Mouse (Mus musculus) heart, adult 11 months (tissue): Measurements from ENCODE around the gene Tsr1.

ENCODE experiments used
- DNase-seq: peaks from one replicate; pipeline ENCODE4 v3.0.0; 2022

The Tsr1 gene

DNA sequence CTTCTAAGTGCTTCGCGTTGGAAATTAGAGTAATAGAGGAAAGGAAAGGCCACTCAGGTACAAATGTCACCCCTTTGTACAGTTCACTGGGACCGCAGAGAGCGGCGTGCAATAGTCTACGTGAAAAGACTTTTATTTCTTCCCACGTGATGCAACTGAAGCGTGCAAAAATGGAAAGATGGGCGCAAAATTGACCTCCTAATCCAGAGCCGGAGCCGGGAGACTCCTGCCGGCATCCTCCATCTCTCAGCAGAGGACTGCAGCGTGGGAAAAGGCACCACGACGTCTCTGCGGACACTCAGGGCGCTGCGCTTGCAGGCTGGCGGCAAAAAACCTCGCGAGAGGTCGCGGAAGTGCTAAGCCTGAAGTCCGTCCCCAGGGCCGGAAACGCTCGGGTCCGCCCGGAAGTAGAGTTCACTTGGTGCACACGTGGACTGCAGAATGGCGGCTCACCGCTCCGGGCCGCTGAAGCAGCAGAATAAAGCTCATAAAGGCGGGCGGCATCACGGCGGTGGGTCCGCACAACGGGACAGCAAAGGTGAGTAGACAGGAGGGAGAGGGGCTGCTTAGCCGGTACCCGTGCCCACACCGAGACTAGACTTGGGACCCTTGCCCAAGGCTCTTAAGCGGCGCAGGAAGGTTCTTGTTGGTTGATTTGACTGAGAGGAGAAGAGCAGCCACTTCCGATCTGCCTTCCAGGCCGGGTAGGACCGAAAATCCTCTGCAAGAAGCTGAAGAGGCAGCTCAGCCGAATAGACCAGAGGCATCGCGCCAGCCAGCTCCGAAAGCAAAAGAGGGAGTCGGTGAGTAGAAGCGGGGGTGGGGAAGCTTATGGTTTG, at the start of gene Tsr1:
Gene Tsr1 (plus strand): TSS at position 394 of the 839 bp plus-strand sequence.
- DNase-seq = peak; percentile 99

- no peak for DNase-seq
These were observed 46.7 kb upstream of the Tsr1 start for GRCm38 (mm10) chr11:74850998-74851661.

GRCm38 (mm10) chr11:74857756-74858155, 40.1 kb upstream of the Tsr1 start:
- DNase-seq = peak; percentile 88

DNA sequence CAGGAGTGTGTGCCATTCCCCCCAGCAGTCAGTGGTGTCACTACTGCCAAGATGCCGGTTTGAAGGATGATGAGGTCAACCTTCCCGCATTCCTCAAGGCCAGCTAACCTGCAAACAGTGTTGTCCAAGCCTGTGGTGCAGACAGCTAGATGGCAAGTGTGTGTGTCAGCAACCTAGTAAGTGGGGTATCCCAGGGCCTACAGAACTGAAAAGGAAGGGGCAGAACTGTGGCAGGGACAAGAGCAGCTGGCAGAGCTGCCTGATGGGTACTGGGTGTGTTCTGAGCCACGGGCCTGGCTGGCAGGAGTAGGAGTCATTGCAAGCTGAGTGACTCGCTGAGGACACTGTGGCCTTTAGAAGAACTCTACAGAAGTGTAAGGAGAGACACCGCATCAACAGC, 35.7 kb upstream of the Tsr1 start:
- peak; percentile 91 for DNase-seq

GRCm38 (mm10) chr11:74863471-74863870, 34.4 kb upstream of the Tsr1 start:
- DNase-seq = peak; percentile 91

- peak; percentile 87 for DNase-seq
These were observed 33.5 kb upstream of the Tsr1 start for GRCm38 (mm10) chr11:74864421-74864820.

DNA sequence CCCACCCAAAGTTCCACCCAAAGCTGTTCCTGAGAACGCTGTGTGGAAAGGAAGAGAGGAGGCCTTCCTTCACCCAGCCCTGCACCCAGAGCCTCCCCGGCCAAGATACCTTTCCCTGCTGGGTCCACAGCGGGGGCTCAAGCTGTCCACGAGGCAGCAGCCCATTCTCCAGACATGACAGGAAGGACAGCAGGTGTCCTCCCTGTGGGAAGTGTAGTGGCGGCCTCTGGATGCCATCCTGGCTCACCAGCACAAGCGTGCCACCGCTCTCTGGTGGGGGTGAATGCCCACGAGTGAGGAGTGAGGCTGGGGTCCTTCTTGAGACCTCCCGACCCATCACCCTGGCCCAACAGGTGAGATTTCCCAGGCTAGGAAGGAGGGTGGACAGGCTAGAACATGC, 32.6 kb upstream of the Tsr1 start:
- peak; percentile 89 for DNase-seq

- peak; percentile 99 for DNase-seq
These were observed 31.2 kb upstream of the Tsr1 start for GRCm38 (mm10) chr11:74866640-74867039.

DNA sequence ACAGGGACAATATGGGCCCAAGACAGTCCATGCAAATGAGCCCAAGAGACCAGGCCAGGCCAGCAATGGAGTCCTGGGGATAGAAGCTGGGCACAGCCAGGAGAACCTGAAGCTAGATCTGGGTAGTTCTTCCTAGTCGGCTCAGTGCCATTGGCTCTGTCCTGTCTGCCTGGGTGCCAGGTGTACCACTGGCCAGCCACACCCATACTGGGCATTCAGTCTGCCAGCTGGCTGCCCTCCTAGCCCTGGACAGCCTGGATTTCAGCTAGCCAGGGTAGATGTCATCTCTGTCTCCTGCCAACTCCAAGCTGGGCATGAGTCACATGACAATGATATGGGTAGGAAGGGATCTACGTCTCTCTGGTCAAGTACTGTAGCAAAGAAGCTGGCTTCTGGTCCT, 30.7 kb upstream of the Tsr1 start:
- DNase-seq = peak; percentile 99

DNA sequence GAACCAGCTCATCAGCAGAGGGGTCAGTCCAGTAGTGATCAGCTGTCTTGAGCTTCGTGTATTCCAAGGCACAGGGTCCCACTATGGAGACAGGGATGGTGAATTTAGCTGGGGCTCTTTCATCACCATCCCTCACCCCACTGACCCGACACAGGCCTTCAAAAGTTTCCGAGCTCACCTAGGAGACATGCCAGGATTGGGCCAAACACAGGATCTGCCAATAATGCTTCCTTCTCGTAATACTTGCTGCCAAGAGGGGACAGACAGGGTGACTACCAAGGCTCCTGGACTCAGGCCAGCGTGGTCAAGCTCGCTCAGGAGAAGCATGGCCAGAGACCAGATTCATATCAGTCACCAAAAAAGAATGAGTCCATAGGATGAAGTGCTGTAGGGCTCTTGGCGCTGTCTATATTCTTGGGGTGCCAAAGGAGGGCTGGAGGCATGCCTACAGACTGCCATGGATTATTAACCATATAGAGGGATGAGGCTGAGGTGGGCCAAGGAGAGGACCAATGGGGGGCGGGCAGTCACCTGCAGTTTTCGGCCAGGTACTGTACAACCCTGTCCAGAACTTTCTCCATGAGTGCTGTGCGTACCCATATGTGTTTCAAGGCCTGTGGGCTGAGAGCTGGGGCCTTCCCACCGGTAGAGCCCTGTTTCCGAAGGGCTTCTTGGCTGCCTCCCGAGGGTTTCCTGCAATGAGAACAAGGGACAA, 29.7 kb upstream of the Tsr1 start:
- DNase-seq = peak; percentile 91

DNA sequence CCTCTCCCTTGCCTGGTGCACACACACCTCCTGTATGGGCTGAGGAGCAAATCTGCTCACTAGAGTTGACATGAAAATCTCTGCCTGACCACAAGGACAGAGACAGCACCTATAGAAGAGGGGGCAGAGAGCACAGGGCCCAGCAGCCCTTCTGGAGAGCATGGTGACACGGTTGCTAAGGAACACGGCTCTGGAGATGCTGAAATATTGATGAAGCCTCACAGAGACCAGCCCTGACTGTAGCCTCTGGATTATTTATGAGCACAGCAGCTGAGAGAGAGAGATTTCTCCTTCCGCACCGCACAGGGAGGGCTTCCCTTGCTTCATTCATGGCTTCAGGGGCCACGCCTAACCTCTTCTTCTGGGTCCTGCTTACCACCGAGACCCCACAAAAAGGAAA, 28.3 kb upstream of the Tsr1 start:
- DNase-seq = no peak

GRCm38 (mm10) chr11:74870544-74870943, 27.3 kb upstream of the Tsr1 start:
- DNase-seq = no peak

DNA sequence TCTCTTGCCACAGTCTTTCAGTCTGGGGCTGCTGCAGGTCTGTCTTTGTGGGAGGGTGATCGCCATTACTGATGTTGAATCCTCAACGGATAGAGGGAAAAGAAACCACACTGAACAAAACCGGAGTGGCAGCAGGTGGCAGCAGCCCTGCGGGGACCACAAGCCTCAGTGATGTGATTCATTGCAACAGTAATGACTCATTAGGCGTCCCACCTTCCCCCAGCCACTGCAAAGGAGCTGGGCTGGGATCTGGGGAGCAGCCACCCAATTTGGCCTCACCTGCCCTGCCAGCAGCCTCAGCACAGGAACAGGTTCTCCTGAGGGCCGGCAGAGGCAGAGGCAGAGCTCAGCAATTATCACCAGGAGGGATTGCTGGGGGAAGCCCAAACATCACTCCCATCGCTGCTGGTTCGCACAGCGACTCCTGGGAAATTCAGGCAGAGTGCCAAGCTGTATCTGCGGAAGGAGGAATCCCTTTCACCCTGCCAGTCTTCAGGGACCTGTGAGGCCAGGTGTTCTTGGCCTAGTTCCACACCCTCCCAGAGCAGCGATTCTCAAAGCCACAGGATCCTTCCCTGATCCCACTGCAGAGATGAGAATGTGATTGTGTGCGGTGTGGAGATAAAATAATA, 26.8 kb upstream of the Tsr1 start:
- DNase-seq = no peak

DNA sequence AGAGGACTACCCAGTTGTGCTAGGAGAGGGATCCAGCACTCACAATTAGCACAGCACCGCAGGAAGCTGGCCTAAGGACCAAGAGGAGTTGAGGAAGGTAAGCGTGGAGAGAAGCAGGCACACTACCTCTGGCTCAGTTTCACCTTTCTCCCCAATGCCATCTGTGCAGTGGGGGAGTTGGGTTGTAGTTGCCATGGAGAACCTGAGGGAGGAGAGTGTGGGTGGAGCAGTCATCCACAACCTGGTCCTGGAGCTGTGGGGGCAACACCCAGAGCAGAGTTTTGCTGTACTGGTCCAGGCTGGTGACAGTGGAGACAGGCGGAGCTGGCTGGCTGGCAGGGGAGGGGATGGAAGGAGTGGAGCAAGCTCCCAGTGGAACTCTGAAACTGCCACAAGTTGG, 23.2 kb upstream of the Tsr1 start:
- DNase-seq = no peak

DNA sequence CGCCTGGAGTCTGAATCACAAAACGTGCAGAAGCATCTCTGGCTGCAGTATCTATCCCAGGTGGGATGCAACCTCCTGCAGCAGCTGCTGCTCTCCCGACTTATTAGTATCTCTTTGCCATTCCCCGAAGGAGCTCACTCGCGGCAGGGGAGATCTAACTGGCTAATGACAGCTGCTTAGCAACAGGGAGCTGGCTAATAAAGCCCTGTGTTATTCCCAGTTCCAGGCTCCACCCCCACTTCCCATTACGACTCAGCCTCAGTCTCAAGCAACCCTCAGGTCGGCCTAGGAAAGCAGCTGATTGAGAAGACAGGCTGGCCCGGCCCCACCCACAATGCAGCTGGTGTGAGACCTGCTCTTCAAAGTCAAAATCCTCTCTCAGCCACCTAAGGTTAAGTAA, 21.1 kb upstream of the Tsr1 start:
- DNase-seq = peak; percentile 98

DNA sequence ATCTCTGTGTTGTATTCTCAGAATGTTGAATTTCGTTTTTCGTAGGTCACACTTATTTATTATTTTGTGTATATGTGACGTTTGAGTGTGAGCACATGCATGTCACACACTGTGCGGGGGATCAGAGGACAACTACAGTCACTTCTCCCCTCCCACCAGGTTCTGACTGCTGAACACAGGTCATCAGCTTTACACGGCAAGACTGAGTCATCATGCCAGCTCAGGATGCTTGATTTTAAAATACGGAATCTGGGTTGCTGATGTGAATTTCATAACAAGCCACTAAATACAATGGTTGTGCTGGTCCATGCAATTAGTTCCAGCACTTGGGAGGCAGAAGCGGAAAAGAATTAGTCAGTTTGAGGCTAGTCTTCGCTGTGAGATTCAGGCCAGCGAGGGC, 16.9 kb upstream of the Tsr1 start:
- no peak for DNase-seq

- DNase-seq = no peak
These were observed 15.9 kb upstream of the Tsr1 start for GRCm38 (mm10) chr11:74881979-74882378.

DNA sequence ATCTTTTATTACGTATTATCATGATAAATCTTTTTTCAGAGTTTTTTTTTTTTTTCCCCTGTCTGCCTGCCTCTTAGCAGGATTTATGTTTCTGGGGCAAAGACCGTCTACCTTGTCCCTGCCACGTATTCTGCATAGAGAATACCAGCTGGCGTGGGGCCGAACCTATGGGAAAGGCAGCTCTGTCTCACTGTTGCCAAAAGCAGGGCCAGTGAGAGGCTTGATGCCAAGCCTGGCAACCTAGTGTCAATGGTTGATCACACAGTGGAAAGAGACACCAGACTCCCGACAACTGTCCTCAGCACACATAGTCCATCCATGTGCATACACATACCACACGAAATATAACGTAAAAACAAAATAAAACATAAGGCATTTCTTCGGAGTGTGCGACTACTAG, 14.8 kb upstream of the Tsr1 start:
- no peak for DNase-seq

DNA sequence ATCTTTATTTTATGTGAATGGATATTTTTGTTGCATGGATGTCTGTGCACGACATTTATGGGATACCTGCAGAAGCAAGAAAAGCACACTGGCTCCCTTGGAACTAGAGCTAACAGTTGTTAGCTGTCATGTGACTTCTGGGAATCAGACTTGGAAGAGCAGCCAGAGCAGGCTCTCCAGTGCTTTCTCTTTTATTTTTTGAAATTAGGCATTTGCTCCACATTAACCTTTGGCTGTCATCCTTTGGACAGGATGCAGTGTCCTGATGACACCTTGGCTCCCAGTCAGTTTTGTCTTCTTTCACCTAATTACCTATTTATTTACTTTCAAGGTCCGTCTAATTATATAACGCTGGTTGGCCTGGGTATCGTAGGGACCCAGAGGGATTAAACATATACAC, 3.3 kb upstream of the Tsr1 start:
- no peak for DNase-seq

DNA sequence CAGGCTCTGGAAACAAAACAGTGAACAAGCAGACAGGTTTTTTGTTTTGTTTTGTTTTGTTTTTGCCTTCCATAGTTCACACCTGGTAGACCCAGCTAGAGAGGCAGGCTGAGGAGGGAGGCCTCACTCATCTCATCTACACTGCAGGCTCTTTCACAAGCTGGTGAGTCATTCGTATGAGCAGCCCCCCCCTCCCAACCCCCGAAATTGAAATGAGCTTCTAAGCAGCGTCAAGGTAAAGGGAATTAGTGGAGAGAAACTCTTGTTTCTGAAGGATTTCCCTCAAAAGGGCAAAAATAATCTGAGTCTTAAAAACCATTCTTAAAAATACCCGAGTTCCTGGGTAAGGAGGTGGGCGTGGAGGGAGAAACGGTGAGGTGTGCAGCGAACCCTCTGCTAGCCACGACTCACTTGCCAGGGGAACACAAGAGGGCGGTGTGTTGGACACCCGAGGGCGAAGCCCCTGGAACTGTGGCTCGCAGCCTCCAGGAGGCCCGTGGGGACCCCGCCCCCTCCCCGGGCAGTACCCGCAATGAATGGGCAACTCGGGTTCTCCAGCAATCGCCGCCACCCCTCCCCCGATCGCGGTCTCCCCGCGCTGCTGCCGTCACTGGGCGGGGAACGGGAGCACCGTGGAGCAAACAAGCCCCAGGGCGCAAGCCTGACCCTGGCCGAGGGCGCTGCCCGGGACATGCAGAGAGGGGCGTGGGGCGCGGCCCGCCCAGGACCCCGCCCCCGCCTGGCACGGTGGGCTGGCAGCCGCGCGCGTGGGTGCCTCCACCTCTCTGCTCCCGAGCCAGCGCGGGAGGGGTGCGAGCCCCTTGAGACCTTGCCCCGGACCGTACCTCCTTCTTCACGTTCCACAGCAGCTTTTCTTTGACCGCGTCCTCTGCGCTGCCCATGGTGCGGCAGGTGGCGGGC, 1.6 kb upstream of the Tsr1 start:
- no peak for DNase-seq

- DNase-seq = peak; percentile 97
These were observed 782 bp upstream of the Tsr1 start, which contains the start of gene Sgsm2 for GRCm38 (mm10) chr11:74896901-74897677. TSS of gene Sgsm2 (minus strand) at chr11:74897060.
